Mouse (Mus musculus) retina, postnatal 1 day (tissue): ENCODE measurements around the gene Smarcc2.
"Not testable (repeated sequence)": the region's sequence is repeated elsewhere in the genome, so short reads cannot be mapped to it uniquely, and the experiment has no call there.

Source experiments
- DNase-seq: peaks from one replicate; pipeline ENCODE4 v3.0.0-alpha.2; 2012

The Smarcc2 gene

GRCm38 (mm10) chr10:128494667-128495245 lies 35.7 kb downstream of the Smarcc2 start:
- no peak for DNase-seq

DNA sequence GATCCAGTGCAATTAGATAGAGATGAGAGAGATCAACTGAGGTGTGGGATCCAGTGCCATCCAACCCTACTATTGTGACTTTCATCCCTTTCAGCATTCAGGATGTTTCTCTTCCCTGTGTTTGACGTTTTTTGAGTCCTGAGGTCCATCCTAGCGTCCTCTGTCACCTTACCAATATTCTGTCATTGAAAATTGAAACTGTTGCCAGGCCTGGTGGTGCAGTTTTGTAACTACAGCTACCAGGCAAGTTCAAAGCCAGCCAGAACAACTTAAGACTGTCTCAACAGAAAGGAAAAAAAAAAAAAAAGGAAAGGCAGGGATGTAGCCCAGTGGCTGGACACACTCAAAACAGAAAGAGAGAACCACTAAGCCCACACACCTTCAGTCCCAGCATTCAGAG lies 36.2 kb downstream of the Smarcc2 start:
- no peak for DNase-seq

DNA sequence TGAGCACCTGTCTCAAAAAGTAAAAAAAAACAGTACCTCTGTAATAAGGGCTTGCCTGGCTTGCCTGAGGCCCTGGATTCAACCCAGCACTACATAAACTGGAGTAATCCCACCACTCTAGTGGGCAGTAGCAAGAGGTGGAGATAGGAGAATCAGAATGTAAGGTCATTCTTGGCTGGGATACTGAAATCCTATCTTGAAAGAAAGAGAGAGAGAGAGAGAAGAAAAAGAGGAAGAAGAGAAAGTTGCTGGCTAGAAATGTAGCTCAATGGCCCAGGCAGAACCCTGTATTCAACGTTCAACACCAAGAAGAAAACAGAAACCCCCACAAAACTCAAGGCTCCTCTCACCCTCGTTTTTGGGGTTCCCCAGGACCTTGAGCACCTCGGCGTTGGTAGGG lies 36.9 kb downstream of the Smarcc2 start:
- DNase-seq, result no peak

DNA sequence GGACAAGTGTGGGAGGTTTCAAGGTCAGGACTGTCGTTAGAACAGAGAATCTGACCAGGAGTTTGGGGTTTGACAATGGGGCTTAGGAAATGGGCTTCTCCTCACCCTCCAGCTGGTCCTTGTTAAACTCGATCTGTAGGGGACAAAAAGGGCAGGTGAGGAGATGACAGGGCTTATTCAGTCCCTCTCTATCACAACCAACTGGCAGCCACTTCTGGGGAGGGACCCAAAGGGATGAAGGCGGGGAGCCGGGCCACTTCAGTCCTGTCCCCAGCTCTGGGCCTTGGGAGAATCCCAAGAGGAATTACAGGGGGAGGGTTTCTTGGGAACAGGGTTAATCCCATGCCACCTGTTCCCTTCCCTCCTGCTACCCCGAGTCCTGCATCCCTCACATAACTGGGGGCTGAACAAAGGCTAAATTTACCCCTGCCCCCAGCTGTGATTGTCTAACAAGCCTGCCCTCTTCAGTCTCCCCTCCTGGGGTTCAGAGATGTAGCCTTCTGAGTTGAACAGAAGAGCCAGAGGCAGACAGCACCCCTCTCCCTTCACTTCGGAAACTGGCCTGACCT lies 37.5 kb downstream of the Smarcc2 start:
- DNase-seq, result no peak

DNA sequence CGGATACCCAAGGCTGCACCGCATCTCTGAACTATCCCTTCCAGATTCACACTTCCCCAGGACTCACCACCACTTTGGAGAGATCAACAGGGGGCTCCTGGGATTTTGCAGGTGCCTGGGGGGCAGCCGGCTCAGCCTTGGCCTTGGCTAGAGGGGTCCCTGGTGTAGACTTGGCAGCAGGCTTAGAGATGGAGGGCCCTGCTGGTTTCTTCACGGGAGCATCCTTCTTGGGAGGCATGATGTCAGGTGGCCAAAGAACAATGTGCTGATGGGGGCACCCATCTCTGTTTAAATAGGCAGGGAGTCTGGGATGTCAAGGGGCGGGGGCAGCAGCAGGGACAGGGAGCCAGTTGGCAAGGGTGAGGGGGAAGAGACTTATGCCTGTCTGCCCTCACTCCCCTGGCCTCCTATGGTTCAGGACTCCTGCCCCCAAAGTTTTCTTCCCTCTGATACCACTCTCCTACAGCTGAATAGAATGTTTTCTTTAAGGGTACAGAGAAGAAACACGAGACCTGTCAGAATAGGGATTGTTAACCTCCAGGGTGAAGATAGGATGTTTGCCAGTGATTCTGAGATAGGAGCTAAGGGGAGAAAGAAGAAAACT lies 38.2 kb downstream of the Smarcc2 start:
- no peak for DNase-seq

- peak; percentile 99 for DNase-seq
Observed at GRCm38 (mm10) chr10:128498590-128498989, 39.5 kb downstream of the Smarcc2 start, which contains the start of gene Myl6b. Gene Myl6b, minus strand, starts transcription at chr10:128498685.

- DNase-seq, result no peak
Observed at GRCm38 (mm10) chr10:128499116-128499671, 40.1 kb downstream of the Smarcc2 start.

- no peak for DNase-seq
Observed at GRCm38 (mm10) chr10:128502341-128502740, 43.3 kb downstream of the Smarcc2 start.

- DNase-seq, result no peak
Observed at GRCm38 (mm10) chr10:128503532-128503931, 44.5 kb downstream of the Smarcc2 start.

DNA sequence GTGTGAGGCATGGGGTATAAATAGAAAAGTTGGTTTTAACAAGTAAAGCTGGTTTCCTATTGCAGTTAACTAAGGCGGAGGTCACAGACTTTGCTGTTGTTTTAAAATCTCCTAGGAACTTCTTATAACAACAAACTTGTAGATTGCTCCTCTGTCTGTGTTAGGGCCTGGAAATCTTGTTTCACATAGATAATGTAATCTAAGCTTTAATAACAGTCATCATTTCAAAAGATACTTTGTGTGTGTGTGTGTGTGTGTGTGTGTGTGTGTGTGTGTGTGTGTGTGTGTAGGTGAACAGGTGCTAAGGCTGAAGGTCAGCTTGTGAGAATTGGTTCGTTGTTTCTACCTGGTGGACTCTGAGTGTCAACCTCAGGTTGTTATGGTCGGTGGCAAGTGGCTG lies 45.0 kb downstream of the Smarcc2 start:
- DNase-seq, result no peak

GRCm38 (mm10) chr10:128504641-128505370 lies 45.8 kb downstream of the Smarcc2 start:
- DNase-seq, result no peak

DNA sequence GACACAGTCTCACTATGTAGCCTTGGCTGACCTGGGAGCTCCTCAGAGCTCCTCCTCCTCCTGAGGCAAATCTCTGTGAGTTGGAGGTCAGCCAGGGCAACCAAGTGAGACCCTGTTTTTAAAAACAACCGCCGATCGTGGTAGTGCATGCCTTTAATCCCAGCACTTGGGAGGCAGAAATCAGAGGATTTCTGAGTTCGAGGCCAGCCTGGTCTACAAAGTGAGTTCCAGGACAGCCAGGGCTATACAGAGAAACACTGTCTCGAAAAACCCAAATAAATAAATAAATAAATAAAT lies 46.3 kb downstream of the Smarcc2 start:
- not testable (repeated sequence) for DNase-seq

- no peak for DNase-seq
Observed at GRCm38 (mm10) chr10:128505974-128506373, 46.9 kb downstream of the Smarcc2 start.

GRCm38 (mm10) chr10:128508260-128508659 lies 49.2 kb downstream of the Smarcc2 start:
- DNase-seq, result no peak

- DNase-seq, result no peak
Observed at GRCm38 (mm10) chr10:128509203-128509602, 50.2 kb downstream of the Smarcc2 start.

GRCm38 (mm10) chr10:128509831-128510230 lies 50.8 kb downstream of the Smarcc2 start:
- DNase-seq, result no peak

GRCm38 (mm10) chr10:128510301-128510700 lies 51.3 kb downstream of the Smarcc2 start:
- no peak for DNase-seq

- no peak for DNase-seq
Observed at GRCm38 (mm10) chr10:128511189-128511588, 52.1 kb downstream of the Smarcc2 start.

GRCm38 (mm10) chr10:128511761-128512160 lies 52.7 kb downstream of the Smarcc2 start:
- no peak for DNase-seq

GRCm38 (mm10) chr10:128515044-128515443 lies 56.0 kb downstream of the Smarcc2 start:
- no peak for DNase-seq

DNA sequence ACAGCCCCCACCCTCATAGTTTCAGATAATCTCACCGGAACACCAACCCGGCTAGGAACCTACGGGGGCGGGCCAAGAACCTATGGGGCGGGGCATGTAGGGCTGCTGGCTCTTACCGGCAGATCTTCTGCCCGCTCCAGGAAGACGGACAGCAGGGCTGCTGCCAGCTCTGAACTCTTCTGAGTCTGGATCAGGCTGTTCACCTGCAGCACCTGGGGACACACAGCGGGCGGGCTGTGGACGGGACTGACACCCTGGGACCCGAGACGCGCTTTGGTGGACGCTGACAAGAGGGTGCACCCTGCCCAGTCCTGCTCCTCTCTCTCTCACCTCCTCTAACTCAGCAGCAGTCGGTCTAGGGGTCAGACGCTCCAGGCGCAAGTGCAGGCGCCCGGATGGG lies 57.0 kb downstream of the Smarcc2 start:
- DNase-seq, result no peak

- DNase-seq, result no peak
Observed at GRCm38 (mm10) chr10:128516677-128517076, 57.6 kb downstream of the Smarcc2 start.

DNA sequence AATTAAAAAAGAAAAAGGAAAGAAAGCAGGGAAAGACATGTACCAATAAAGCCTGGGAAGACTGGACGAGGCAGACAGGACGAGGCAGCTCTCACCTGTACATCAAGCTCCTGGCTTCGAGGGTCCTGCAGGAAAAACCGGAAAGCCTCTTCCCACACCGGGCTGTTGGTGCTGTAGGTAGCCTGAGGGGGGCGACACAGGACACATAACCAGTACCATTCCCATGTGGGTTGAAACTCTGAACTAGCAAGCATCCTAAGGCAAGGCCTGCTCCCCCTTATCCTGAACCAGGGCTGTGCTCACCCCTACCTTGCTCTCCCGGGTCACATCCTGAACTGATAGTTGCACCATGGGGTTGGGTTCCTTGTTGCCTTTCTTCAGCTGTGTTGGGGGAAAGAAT lies 59.8 kb downstream of the Smarcc2 start:
- DNase-seq, result peak; percentile 58

DNA sequence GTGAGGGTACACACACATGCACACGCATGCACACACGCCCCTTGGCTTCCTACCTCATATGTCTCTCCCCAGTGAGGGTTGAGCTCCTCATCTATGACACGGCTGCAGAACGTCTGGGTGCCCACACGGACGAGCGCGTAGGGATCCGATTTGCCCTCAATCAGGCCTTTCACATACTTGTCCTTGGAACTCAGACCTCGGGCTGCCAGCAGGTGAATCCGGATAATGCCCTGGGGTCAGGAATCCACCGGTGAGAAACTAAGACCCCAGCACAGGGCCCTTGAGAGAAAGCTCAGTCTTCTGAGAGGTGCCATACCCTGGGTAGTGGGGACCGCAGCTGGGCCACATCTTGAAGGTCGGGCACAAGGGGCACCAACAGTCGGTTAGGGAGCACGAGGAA lies 61.5 kb downstream of the Smarcc2 start:
- DNase-seq, result no peak
